Mouse (Mus musculus): ENCODE measurements around the gene Trim25.
A peak's percentile ranks its signal among the peaks of the same experiment; 100 is the strongest.

The Trim25 gene

DNA sequence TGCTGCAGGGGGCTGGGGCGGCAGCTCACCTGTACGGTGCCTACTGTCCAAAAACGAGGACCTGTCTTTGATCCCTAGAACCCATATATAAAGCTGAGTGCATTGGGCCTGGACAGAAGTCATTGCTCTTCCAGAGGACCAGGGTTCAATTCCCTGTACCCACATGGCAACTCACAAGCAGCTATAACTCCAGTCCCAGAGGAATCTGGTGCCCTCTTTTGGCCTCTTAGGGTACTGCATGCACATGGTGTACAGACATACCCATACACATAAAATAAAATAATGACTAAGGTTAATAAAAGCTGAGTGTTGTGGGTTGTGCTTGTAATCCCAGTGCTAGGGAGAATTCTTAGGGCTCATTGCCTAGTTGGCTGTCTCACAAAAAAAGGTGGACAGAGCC, 66.1 kb downstream of the Trim25 start:
- peak; percentile 83 for DNase-seq (ENCODE audit: low read depth, low spot score)

- DNase-seq (ENCODE audit: low read depth, low spot score), result no peak
Observed at GRCm38 (mm10) chr11:89066126-89066525, 67.0 kb downstream of the Trim25 start.

DNA sequence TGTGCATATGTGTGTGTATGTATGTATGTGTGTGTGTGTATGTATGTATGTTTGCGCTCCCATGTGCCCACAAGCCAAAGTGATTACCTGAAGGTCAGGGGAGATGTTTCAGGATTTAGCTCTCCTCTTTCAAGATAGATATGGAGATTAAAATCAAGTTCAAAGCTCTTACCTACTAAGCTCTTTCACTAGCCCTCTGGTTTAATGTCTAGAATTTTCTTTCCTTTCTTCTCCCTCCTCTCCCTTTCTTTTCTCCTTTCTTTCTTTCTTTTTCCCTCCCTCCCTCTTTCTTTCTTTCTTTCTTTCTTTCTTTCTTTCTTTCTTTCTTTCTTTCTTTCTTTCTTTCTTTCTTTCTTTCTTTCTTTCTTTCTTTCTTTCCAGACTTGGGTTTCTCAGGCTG, 67.6 kb downstream of the Trim25 start, which contains the start of gene Dgke:
Gene Dgke (minus strand): TSS at position 101 of the 400 bp plus-strand sequence.
- DNase-seq (ENCODE audit: low read depth, low spot score), result no peak

DNA sequence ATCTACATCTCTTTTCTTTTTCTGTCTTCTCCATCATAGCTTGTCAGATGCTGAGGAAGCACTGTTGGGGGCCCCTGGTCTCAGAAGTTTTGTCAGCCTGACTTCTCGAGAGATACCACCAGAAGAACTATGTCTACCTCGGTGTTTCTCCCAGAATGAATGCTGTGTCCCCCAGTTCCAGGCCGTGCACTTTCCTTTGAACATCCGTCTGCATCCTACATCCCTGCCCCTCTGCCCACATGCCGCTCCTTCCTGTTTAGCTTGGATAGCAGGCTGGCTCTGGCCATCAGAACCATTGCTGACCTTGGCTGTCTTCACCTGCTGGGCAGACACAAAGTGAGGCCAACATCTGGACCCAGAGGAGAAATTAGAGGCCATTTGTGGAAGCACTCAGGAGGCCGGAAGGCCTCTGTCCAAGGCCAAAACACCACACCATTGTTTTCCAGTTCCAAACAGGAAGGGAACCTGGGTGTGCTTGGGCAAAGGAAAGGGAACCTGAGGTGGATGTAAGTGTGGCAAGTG, 68.2 kb downstream of the Trim25 start:
- peak; percentile 86 for DNase-seq (ENCODE audit: low read depth, low spot score)

- DNase-seq (ENCODE audit: low read depth, low spot score), result peak; percentile 98
Observed at GRCm38 (mm10) chr11:89067871-89068490, 68.8 kb downstream of the Trim25 start.

- DNase-seq (ENCODE audit: low read depth, low spot score), result peak; percentile 66
Observed at GRCm38 (mm10) chr11:89068649-89069048, 69.5 kb downstream of the Trim25 start.

GRCm38 (mm10) chr11:89069303-89069702, 70.1 kb downstream of the Trim25 start:
- DNase-seq (ENCODE audit: low read depth, low spot score), result peak; percentile 90
